Mouse (Mus musculus) bone marrow macrophage, adult 2 months (primary cell): Measurements from ENCODE around the gene Tspan7.

Source experiments
- CTCF ChIP-seq: IDR thresholded peaks from 2 replicates; pipeline ENCODE4 v1.5.1; 2012; ENCODE audit warnings: low read depth, mild to moderate bottlenecking, low read length, moderate library complexity
- POLR2A ChIP-seq: IDR thresholded peaks from 2 replicates; pipeline ENCODE4 v1.6.1; 2012; ENCODE audit warnings: mild to moderate bottlenecking, low read depth, low read length, borderline replicate concordance

DNA sequence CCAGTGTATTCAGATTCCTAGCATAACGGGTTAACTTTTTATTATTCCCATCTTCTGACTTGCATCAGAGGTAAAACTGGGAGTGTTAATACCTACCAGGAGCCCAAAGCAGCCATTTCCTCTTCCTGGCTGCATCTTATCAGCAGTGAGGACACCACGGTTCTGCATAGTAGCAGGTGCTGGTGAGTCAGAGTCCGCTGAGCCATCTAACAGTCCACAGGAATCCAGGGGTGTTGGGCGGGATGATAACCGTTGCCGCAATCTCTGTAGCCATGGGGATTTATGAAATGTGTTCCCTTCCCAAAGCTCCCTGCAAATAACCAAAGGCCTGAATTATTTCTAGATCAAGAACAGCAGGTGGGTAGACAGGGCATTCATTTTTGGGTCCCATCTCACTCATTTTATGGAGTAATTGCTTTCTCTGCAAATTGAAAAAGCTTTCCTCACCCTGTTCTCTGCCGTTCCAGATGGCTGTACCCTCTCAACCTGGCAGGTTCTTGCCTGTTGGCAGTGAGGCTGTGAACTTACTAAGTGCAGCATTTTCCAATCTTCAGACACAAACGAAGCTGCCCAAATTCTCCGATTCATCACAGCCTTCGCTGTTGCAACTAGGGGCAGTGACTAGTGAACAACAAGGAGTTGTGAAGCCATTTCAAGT, 35.5 kb upstream of the Tspan7 start:
- TF ChIP-seq CTCF, result no peak
- TF ChIP-seq POLR2A, result no peak
